Mouse (Mus musculus): ENCODE data around the gene Otulin. TPM values are rescaled to one million over a fixed set of nuclear protein-coding genes. Genes with fewer than 3 reads are reported as not detected.

Gene Otulin
- polyA plus RNA-seq, 1 experiment = 23.9 TPM

GRCm38 (mm10) chr15:27569924-27570323 lies 60.6 kb downstream of the Otulin start:
- H3K4me3 ChIP-seq (ENCODE audit: insufficient read depth, low read length) = no peak overlapping the region
- TF ChIP-seq CTCF (IDR thresholded peaks at IDR 0.05; ENCODE audit: extremely low read depth, insufficient read depth, low read length) = no peak
- no peak for TF ChIP-seq POLR2A (IDR thresholded peaks at IDR 0.05; ENCODE audit: extremely low read depth, insufficient read depth, low read length)
- H3K27ac ChIP-seq (ENCODE audit: insufficient read depth, low read length) = no peak overlapping the region
- peaks cover 11% of the 10 kb centered on the region for H3K4me1 ChIP-seq (ENCODE audit: control insufficient read depth, insufficient read depth, low read length)

GRCm38 (mm10) chr15:27568371-27568770 lies 62.1 kb downstream of the Otulin start:
- Histone ChIP-seq H3K4me3 (ENCODE audit: insufficient read depth, low read length) (no peak overlapping the region), H3K27ac (ENCODE audit: insufficient read depth, low read length) (no peak overlapping the region), H3K4me1 (ENCODE audit: control insufficient read depth, insufficient read depth, low read length) (peaks cover 11% of the 10 kb centered on the region)
- TF ChIP-seq CTCF (IDR thresholded peaks at IDR 0.05; ENCODE audit: extremely low read depth, insufficient read depth, low read length) (no peak), POLR2A (IDR thresholded peaks at IDR 0.05; ENCODE audit: extremely low read depth, insufficient read depth, low read length) (no peak)

GRCm38 (mm10) chr15:27567356-27567755 lies 63.1 kb downstream of the Otulin start:
- Histone ChIP-seq H3K4me1 (ENCODE audit: control insufficient read depth, insufficient read depth, low read length) (peaks cover 11% of the 10 kb centered on the region), H3K4me3 (ENCODE audit: insufficient read depth, low read length) (no peak overlapping the region), H3K27ac (ENCODE audit: insufficient read depth, low read length) (no peak overlapping the region)
- TF ChIP-seq CTCF (IDR thresholded peaks at IDR 0.05; ENCODE audit: extremely low read depth, insufficient read depth, low read length) = no peak

- Histone ChIP-seq H3K27ac (ENCODE audit: insufficient read depth, low read length) (0 out of 2 replicates have a peak overlapping the region, but pooled peaks have one; percentile 21), H3K4me3 (ENCODE audit: insufficient read depth, low read length) (no peak overlapping the region), H3K4me1 (ENCODE audit: control insufficient read depth, insufficient read depth, low read length) (peaks cover 11% of the 10 kb centered on the region)
- TF ChIP-seq CTCF (IDR thresholded peaks at IDR 0.05; ENCODE audit: extremely low read depth, insufficient read depth, low read length) (no peak), POLR2A (IDR thresholded peaks at IDR 0.05; ENCODE audit: extremely low read depth, insufficient read depth, low read length) (no peak)
These were observed 64.8 kb downstream of the Otulin start for GRCm38 (mm10) chr15:27565626-27566185.

GRCm38 (mm10) chr15:27564106-27565100 lies 66.1 kb downstream of the Otulin start:
- H3K27ac ChIP-seq (ENCODE audit: insufficient read depth, low read length) = no peak overlapping the region
- no peak for TF ChIP-seq POLR2A (IDR thresholded peaks at IDR 0.05; ENCODE audit: extremely low read depth, insufficient read depth, low read length)
- no peak for TF ChIP-seq CTCF (IDR thresholded peaks at IDR 0.05; ENCODE audit: extremely low read depth, insufficient read depth, low read length)
- H3K4me1 ChIP-seq (ENCODE audit: control insufficient read depth, insufficient read depth, low read length) = peaks cover 7% of the 10 kb centered on the region
- no peak overlapping the region for H3K4me3 ChIP-seq (ENCODE audit: insufficient read depth, low read length)

GRCm38 (mm10) chr15:27560315-27560714 lies 70.2 kb downstream of the Otulin start:
- no peak overlapping the region for H3K4me3 ChIP-seq (ENCODE audit: insufficient read depth, low read length)
- TF ChIP-seq CTCF (IDR thresholded peaks at IDR 0.05; ENCODE audit: extremely low read depth, insufficient read depth, low read length) (no peak), POLR2A (IDR thresholded peaks at IDR 0.05; ENCODE audit: extremely low read depth, insufficient read depth, low read length) (no peak)
- peaks cover 10% of the 10 kb centered on the region for H3K4me1 ChIP-seq (ENCODE audit: control insufficient read depth, insufficient read depth, low read length)
- no peak overlapping the region for H3K27ac ChIP-seq (ENCODE audit: insufficient read depth, low read length)

- no peak overlapping the region for H3K27ac ChIP-seq (ENCODE audit: insufficient read depth, low read length)
- no peak for TF ChIP-seq CTCF (IDR thresholded peaks at IDR 0.05; ENCODE audit: extremely low read depth, insufficient read depth, low read length)
- no peak for TF ChIP-seq POLR2A (IDR thresholded peaks at IDR 0.05; ENCODE audit: extremely low read depth, insufficient read depth, low read length)
- peaks cover 8% of the 10 kb centered on the region for H3K4me1 ChIP-seq (ENCODE audit: control insufficient read depth, insufficient read depth, low read length)
- H3K4me3 ChIP-seq (ENCODE audit: insufficient read depth, low read length) = no peak overlapping the region
These were observed 71.9 kb downstream of the Otulin start for GRCm38 (mm10) chr15:27558456-27559147.

- H3K4me1 ChIP-seq (ENCODE audit: control insufficient read depth, insufficient read depth, low read length) = peaks cover 8% of the 10 kb centered on the region
- no peak overlapping the region for H3K27ac ChIP-seq (ENCODE audit: insufficient read depth, low read length)
- TF ChIP-seq POLR2A (IDR thresholded peaks at IDR 0.05; ENCODE audit: extremely low read depth, insufficient read depth, low read length) = no peak
- no peak for TF ChIP-seq CTCF (IDR thresholded peaks at IDR 0.05; ENCODE audit: extremely low read depth, insufficient read depth, low read length)
- H3K4me3 ChIP-seq (ENCODE audit: insufficient read depth, low read length) = no peak overlapping the region
These were observed 76.9 kb downstream of the Otulin start for GRCm38 (mm10) chr15:27553554-27553953.

GRCm38 (mm10) chr15:27552129-27552700 lies 78.3 kb downstream of the Otulin start:
- Histone ChIP-seq H3K4me3 (ENCODE audit: insufficient read depth, low read length) (no peak overlapping the region), H3K27ac (ENCODE audit: insufficient read depth, low read length) (no peak overlapping the region), H3K4me1 (ENCODE audit: control insufficient read depth, insufficient read depth, low read length) (peaks cover 13% of the 10 kb centered on the region)
- TF ChIP-seq POLR2A (IDR thresholded peaks at IDR 0.05; ENCODE audit: extremely low read depth, insufficient read depth, low read length) = no peak
- TF ChIP-seq CTCF (IDR thresholded peaks at IDR 0.05; ENCODE audit: extremely low read depth, insufficient read depth, low read length) = no peak

Data from cortical plate, adult 2 months (tissue).